Mouse (Mus musculus): ENCODE measurements around the gene Xirp1. TPM values are rescaled to one million over a fixed set of nuclear protein-coding genes. Genes with fewer than 3 reads are reported as not detected.

The Xirp1 gene
- polyA plus RNA-seq, 1 experiment from 2014 or later = 0.44 TPM

DNA sequence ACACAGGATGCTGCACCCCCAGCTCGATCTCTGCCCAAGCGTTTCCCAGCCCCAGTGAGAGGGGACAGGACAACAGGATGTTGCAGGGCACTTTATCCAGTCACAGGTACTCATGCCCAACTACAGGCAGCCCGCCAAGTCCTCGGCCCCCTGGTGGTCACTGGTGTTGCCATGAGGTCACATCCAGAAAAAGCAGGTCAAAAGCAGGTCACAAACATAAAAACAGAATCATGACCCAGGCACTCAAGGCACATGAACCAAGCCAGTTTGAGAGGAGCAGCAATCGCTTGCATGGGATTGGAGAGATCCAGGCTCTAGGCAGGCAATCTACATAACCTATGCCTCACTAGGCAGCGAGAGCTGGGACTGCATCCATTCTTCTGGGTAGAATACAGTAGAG, 53.2 kb downstream of the Xirp1 start:
- no peak overlapping the region for H3K4me3 ChIP-seq (replicated peaks)
- H3K27me3 ChIP-seq = no peaks in the 10 kb centered on the region
- H3K4me2 ChIP-seq = no peak overlapping the region
- peaks cover 10% of the 10 kb centered on the region for H3K4me1 ChIP-seq (replicated peaks)
- WGBS = 46% methylated on average over 6 of the region's 6 CpGs
- no peak overlapping the region for H3K27ac ChIP-seq
- H3K9ac ChIP-seq (replicated peaks) = no peak overlapping the region
- peaks cover 40% of the 10 kb centered on the region for H3K36me3 ChIP-seq
- ATAC-seq (ENCODE audit: insufficient number of reproducible peaks, insufficient read depth, low FRiP score, low TSS enrichment, low read depth) = no peak
- H3K9me3 ChIP-seq = no peaks in the 10 kb centered on the region

DNA sequence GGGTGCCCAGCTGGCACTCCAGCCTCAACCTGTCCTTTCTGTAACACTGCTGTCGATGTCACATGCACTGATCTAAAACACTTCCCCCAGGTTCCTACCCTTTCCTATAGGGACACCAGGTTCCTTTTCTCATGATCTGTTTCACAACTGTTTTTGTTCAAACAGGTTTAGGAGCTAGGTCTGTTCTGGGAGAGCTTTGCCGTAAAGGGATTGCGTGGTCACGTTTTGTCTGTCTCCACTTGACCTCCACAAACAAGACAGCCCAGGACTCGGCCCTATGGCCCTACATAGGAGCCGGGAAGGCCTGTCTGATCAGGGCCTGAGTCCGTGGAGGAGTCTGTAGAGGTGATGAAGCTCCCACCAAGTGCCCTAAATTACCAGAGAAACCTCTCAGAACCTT, 53.6 kb downstream of the Xirp1 start:
- H3K4me2 ChIP-seq = no peak overlapping the region
- peaks cover 36% of the 10 kb centered on the region for H3K36me3 ChIP-seq
- H3K27me3 ChIP-seq = no peaks in the 10 kb centered on the region
- H3K27ac ChIP-seq = no peak overlapping the region
- H3K4me3 ChIP-seq (replicated peaks) = no peak overlapping the region
- peaks cover 10% of the 10 kb centered on the region for H3K4me1 ChIP-seq (replicated peaks)
- H3K9me3 ChIP-seq = no peaks in the 10 kb centered on the region
- 84% methylated on average over 7 of the region's 7 CpGs for WGBS
- H3K9ac ChIP-seq (replicated peaks) = no peak overlapping the region
- no peak for ATAC-seq (ENCODE audit: insufficient number of reproducible peaks, insufficient read depth, low FRiP score, low TSS enrichment, low read depth)

- no peak for ATAC-seq (ENCODE audit: insufficient number of reproducible peaks, insufficient read depth, low FRiP score, low TSS enrichment, low read depth)
- WGBS = 87% methylated on average over 26 of the region's 26 CpGs
- H3K27ac ChIP-seq = no peak overlapping the region
- no peak overlapping the region for H3K4me2 ChIP-seq
- H3K36me3 ChIP-seq = peaks cover 5% of the 10 kb centered on the region; the same call in 1 of the 2 replicates
- no peak overlapping the region for H3K9ac ChIP-seq (replicated peaks)
- H3K27me3 ChIP-seq = peaks cover 17% of the 10 kb centered on the region; the same call in 1 of the 2 replicates
- H3K9me3 ChIP-seq = no peaks in the 10 kb centered on the region
- H3K4me1 ChIP-seq (replicated peaks) = peaks cover 19% of the 10 kb centered on the region
- no peak overlapping the region for H3K4me3 ChIP-seq (replicated peaks)
Observed at GRCm38 (mm10) chr9:119966221-119966910, 57.0 kb downstream of the Xirp1 start.

DNA sequence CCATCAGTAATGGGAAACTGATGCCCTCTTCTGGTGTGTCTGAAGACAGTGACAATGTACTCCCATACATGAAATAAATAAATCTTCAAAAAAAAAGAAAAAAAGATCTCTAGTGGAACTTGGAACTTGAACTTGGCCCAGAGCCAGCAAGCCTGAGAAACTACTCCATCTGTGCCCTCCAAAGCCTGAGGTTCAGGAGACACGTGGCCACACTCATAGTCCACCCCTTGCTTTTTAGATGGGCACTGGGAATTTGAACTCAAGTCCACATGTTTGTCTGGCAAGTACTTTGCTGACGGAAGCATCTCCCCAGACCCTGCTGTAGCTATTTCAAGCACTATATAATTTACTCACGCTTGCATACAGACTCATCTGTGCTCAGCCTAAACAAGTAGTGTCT, 58.2 kb downstream of the Xirp1 start:
- WGBS = 82% methylated on average over 3 of the region's 3 CpGs
- Histone ChIP-seq H3K4me3 (replicated peaks) (no peak overlapping the region), H3K4me1 (replicated peaks) (peaks cover 11% of the 10 kb centered on the region), H3K9ac (replicated peaks) (no peak overlapping the region), H3K9me3 (no peaks in the 10 kb centered on the region), H3K27ac (no peak overlapping the region), H3K4me2 (no peak overlapping the region), H3K36me3 (no peaks in the 10 kb centered on the region), H3K27me3 (peaks cover 17% of the 10 kb centered on the region; the same call in 1 of the 2 replicates)
- ATAC-seq (ENCODE audit: insufficient number of reproducible peaks, insufficient read depth, low FRiP score, low TSS enrichment, low read depth) = no peak

- ATAC-seq (ENCODE audit: insufficient number of reproducible peaks, insufficient read depth, low FRiP score, low TSS enrichment, low read depth) = no peak
Observed at GRCm38 (mm10) chr9:119964206-119964605, 59.2 kb downstream of the Xirp1 start.

More at GRCm38 (mm10) chr9:119964206-119964605, 59.2 kb downstream of the Xirp1 start:
- peaks cover 17% of the 10 kb centered on the region; the same call in 1 of the 2 replicates for H3K27me3 ChIP-seq
- no peaks in the 10 kb centered on the region for H3K9me3 ChIP-seq
- 87% methylated on average over 3 of the region's 3 CpGs for WGBS
- H3K4me3 ChIP-seq (replicated peaks) = no peak overlapping the region
- no peak overlapping the region for H3K4me2 ChIP-seq
- H3K9ac ChIP-seq (replicated peaks) = no peak overlapping the region
- H3K4me1 ChIP-seq (replicated peaks) = peaks cover 9% of the 10 kb centered on the region
- H3K36me3 ChIP-seq = no peaks in the 10 kb centered on the region
- H3K27ac ChIP-seq = no peak overlapping the region

Other genes starting within 250 kb of the Xirp1 start
- gene Scn11a, start 198.1 kb downstream of the Xirp1 start, polyA plus RNA-seq (2016; fragmentation: Nextera tagmentation; extraction: Ambion mirVana) = 0.22 and 0.28 TPM in 2 replicates
- gene Wdr48, start 128.7 kb downstream of the Xirp1 start, polyA plus RNA-seq (2016; fragmentation: Nextera tagmentation; extraction: Ambion mirVana) = 63.7 and 66.2 TPM in 2 replicates
- 29.7 and 30.8 TPM in 2 replicates for gene Gorasp1, start 86.0 kb downstream of the Xirp1 start, polyA plus RNA-seq (2016; fragmentation: Nextera tagmentation; extraction: Ambion mirVana)
- 0.31 and 0.44 TPM in 2 replicates for gene Ttc21a, start 86.0 kb downstream of the Xirp1 start, polyA plus RNA-seq (2016; fragmentation: Nextera tagmentation; extraction: Ambion mirVana)
- 4.6 and 4.8 TPM in 2 replicates for gene Csrnp1, start 38.9 kb downstream of the Xirp1 start, polyA plus RNA-seq (2016; fragmentation: Nextera tagmentation; extraction: Ambion mirVana)
- 5.1 and 5.9 TPM in 2 replicates for gene Cx3cr1, start 46.3 kb upstream of the Xirp1 start, polyA plus RNA-seq (2016; fragmentation: Nextera tagmentation; extraction: Ambion mirVana)
- gene Ccr8, start 68.5 kb upstream of the Xirp1 start, polyA plus RNA-seq (2016; fragmentation: Nextera tagmentation; extraction: Ambion mirVana) = not detected in 2 replicates
- 34.1 and 37.1 TPM in 2 replicates for gene Slc25a38, start 86.8 kb upstream of the Xirp1 start, polyA plus RNA-seq (2016; fragmentation: Nextera tagmentation; extraction: Ambion mirVana)
- gene Rpsa, start 104.1 kb upstream of the Xirp1 start, polyA plus RNA-seq (2016; fragmentation: Nextera tagmentation; extraction: Ambion mirVana) = 1,149 and 1,159 TPM in 2 replicates
- gene Mobp, start 126.1 kb upstream of the Xirp1 start, polyA plus RNA-seq (2016; fragmentation: Nextera tagmentation; extraction: Ambion mirVana) = not detected in 2 replicates

Measured in limb, embryonic 12.5 days (tissue).